8 mouse cellular contexts compared by ENCODE assay signal in genomic region chr11:116138096-116138467, GRCm38 (mm10). TPM values are rescaled to one million over a fixed set of nuclear protein-coding genes. Genes with fewer than 3 reads are reported as not detected.
DNase-seq lines count a peak whose midpoint lies in the region; ATAC-seq and TF ChIP-seq lines count a peak whose summit lies in the region.

No protein-coding gene starts in this region.

- H3K27ac ChIP-seq in kidney, embryonic 15.5 days: peak overlapping the region; percentile 82
- H3K27ac ChIP-seq in bone marrow macrophage, adult 2 months (ENCODE audit: insufficient read depth, low read depth, low read length): peak overlapping the region; percentile 14; the same call in 1 of the 2 replicates
- H3K27ac ChIP-seq in hindbrain, embryonic 15.5 days (replicated peaks): peak overlapping the region; percentile 81
- H3K27ac ChIP-seq in midbrain, embryonic 15.5 days: peak overlapping the region; percentile 76

- ATAC-seq in kidney, embryonic 15.5 days (replicated peaks; ENCODE audit: low FRiP score): 0 out of 2 replicates have a peak, but pooled peaks have one; percentile 8
- ATAC-seq in hindbrain, embryonic 15.5 days (ENCODE audit: low FRiP score, low read depth): no peak
- no peak; the same call in 1 of the 2 replicates for ATAC-seq in midbrain, embryonic 15.5 days (replicated peaks)

- H3K4me2 ChIP-seq in kidney, embryonic 15.5 days: peak overlapping the region; percentile 68
- H3K4me2 ChIP-seq in hindbrain, embryonic 15.5 days: peak overlapping the region; percentile 72
- peak overlapping the region; percentile 73 for H3K4me2 ChIP-seq in midbrain, embryonic 15.5 days

- under 1% methylated on average over 20 of the region's 20 CpGs for WGBS in kidney, embryonic 15.5 days
- under 1% methylated on average over 20 of the region's 20 CpGs for WGBS in hindbrain, embryonic 15.5 days
- WGBS in midbrain, embryonic 15.5 days: under 1% methylated on average over 20 of the region's 20 CpGs

- H3K4me1 ChIP-seq in kidney, embryonic 15.5 days: peaks cover 27% of the 10 kb centered on the region
- peaks cover 15% of the 10 kb centered on the region for H3K4me1 ChIP-seq in bone marrow macrophage, adult 2 months (ENCODE audit: control insufficient read depth, insufficient read depth, low read length)
- peaks cover 15% of the 10 kb centered on the region for H3K4me1 ChIP-seq in hindbrain, embryonic 15.5 days (replicated peaks)
- peaks cover 13% of the 10 kb centered on the region for H3K4me1 ChIP-seq in midbrain, embryonic 15.5 days

- TF ChIP-seq POLR2A in bone marrow macrophage, adult 2 months (IDR thresholded peaks at IDR 0.05; ENCODE audit: borderline replicate concordance, low read depth, low read length): no peak

- no peak for TF ChIP-seq CTCF in bone marrow macrophage, adult 2 months (IDR thresholded peaks at IDR 0.05; ENCODE audit: low read depth, low read length)

- H3K36me3 ChIP-seq in kidney, embryonic 15.5 days: peaks cover 49% of the 10 kb centered on the region
- peaks cover 27% of the 10 kb centered on the region for H3K36me3 ChIP-seq in hindbrain, embryonic 15.5 days
- peaks cover 21% of the 10 kb centered on the region for H3K36me3 ChIP-seq in midbrain, embryonic 15.5 days (replicated peaks)

- intact Hi-C loops in left cerebral cortex, postnatal 14 days (cut with DNase I): no loop called here

- no peaks in the 10 kb centered on the region for H3K27me3 ChIP-seq in kidney, embryonic 15.5 days
- H3K27me3 ChIP-seq in hindbrain, embryonic 15.5 days: no peaks in the 10 kb centered on the region
- H3K27me3 ChIP-seq in midbrain, embryonic 15.5 days (replicated peaks): no peaks in the 10 kb centered on the region

- peak overlapping the region; percentile 88 for H3K9ac ChIP-seq in kidney, embryonic 15.5 days
- peak overlapping the region; percentile 71 for H3K9ac ChIP-seq in hindbrain, embryonic 15.5 days
- peak overlapping the region; percentile 85 for H3K9ac ChIP-seq in midbrain, embryonic 15.5 days

- peak overlapping the region; percentile 98 for H3K4me3 ChIP-seq in kidney, embryonic 15.5 days (replicated peaks)
- peak overlapping the region; percentile 73 for H3K4me3 ChIP-seq in bone marrow macrophage, adult 2 months (ENCODE audit: insufficient read depth, low read length)
- H3K4me3 ChIP-seq in hindbrain, embryonic 15.5 days: peak overlapping the region; percentile 77
- H3K4me3 ChIP-seq in midbrain, embryonic 15.5 days: peak overlapping the region; percentile 91

- H3K9me3 ChIP-seq in kidney, embryonic 15.5 days (replicated peaks): no peaks in the 10 kb centered on the region
- no peaks in the 10 kb centered on the region for H3K9me3 ChIP-seq in hindbrain, embryonic 15.5 days
- no peaks in the 10 kb centered on the region for H3K9me3 ChIP-seq in midbrain, embryonic 15.5 days

- DNase-seq in kidney, postnatal 4 days: no peak
- DNase-seq in frontal cortex, postnatal 10 days (ENCODE audit: low spot score in 2 of 2): no peak
- no peak for DNase-seq in left cerebral cortex, postnatal 14 days (ENCODE audit: low spot score in 2 of 2)
- no peak for DNase-seq in layer of hippocampus, adult 9-10 months (ENCODE audit: low spot score)

RNA-seq across cellular contexts. Expression of gene Mrpl38, which starts 0.6 kb away (rescaled TPM):
- polyA plus RNA-seq in kidney, embryonic 15.5 days (2015; fragmentation: Nextera tagmentation; extraction: Ambion mirVana): 102 and 112 TPM in 2 replicates
- polyA plus RNA-seq in bone marrow macrophage, adult 2 months (2012; ENCODE audit: insufficient read depth, insufficient read length, missing spikeins): 19.2 and 31.8 TPM in 2 replicates
- 86.2 and 89.0 TPM in 2 replicates for polyA plus RNA-seq in hindbrain, embryonic 15.5 days (2015; fragmentation: Nextera tagmentation; extraction: Ambion mirVana)
- polyA plus RNA-seq in midbrain, embryonic 15.5 days (2015; fragmentation: Nextera tagmentation; extraction: Ambion mirVana): 81.7 and 85.1 TPM in 2 replicates
- total RNA-seq in left cerebral cortex, postnatal 14 days (2021): 10 to 100 TPM; 51.1 to 56.1 TPM

RNA-seq across cellular contexts. Expression of gene Trim65, which starts 7.2 kb away (rescaled TPM):
- 4.5 and 5.4 TPM in 2 replicates for polyA plus RNA-seq in kidney, embryonic 15.5 days (2015; fragmentation: Nextera tagmentation; extraction: Ambion mirVana)
- 22.4 and 23.4 TPM in 2 replicates for polyA plus RNA-seq in bone marrow macrophage, adult 2 months (2012; ENCODE audit: insufficient read depth, insufficient read length, missing spikeins)
- 3.0 and 4.0 TPM in 2 replicates for polyA plus RNA-seq in hindbrain, embryonic 15.5 days (2015; fragmentation: Nextera tagmentation; extraction: Ambion mirVana)
- 2.7 and 3.1 TPM in 2 replicates for polyA plus RNA-seq in midbrain, embryonic 15.5 days (2015; fragmentation: Nextera tagmentation; extraction: Ambion mirVana)
- total RNA-seq in left cerebral cortex, postnatal 14 days (2021): 1 to 10 TPM; 5.4 to 7.0 TPM

RNA-seq across cellular contexts. Expression of gene Trim47, which starts 11.1 kb away (rescaled TPM):
- 21.4 and 24.6 TPM in 2 replicates for polyA plus RNA-seq in kidney, embryonic 15.5 days (2015; fragmentation: Nextera tagmentation; extraction: Ambion mirVana)
- polyA plus RNA-seq in bone marrow macrophage, adult 2 months (2012; ENCODE audit: insufficient read depth, insufficient read length, missing spikeins): 32.1 and 38.5 TPM in 2 replicates
- 10.9 and 11.6 TPM in 2 replicates for polyA plus RNA-seq in hindbrain, embryonic 15.5 days (2015; fragmentation: Nextera tagmentation; extraction: Ambion mirVana)
- polyA plus RNA-seq in midbrain, embryonic 15.5 days (2015; fragmentation: Nextera tagmentation; extraction: Ambion mirVana): 10.5 and 12.2 TPM in 2 replicates
- total RNA-seq in left cerebral cortex, postnatal 14 days (2021): 1 to 10 TPM; 8.7 to 9.0 TPM

RNA-seq across cellular contexts. Expression of gene Fbf1, which starts 29.9 kb away (rescaled TPM):
- polyA plus RNA-seq in kidney, embryonic 15.5 days (2015; fragmentation: Nextera tagmentation; extraction: Ambion mirVana): 37.4 and 41.4 TPM in 2 replicates
- 21.1 and 26.4 TPM in 2 replicates for polyA plus RNA-seq in bone marrow macrophage, adult 2 months (2012; ENCODE audit: insufficient read depth, insufficient read length, missing spikeins)
- polyA plus RNA-seq in hindbrain, embryonic 15.5 days (2015; fragmentation: Nextera tagmentation; extraction: Ambion mirVana): 55.7 and 59.0 TPM in 2 replicates
- 69.2 and 78.4 TPM in 2 replicates for polyA plus RNA-seq in midbrain, embryonic 15.5 days (2015; fragmentation: Nextera tagmentation; extraction: Ambion mirVana)
- 10 to 100 TPM; 88.7 to 94.7 TPM for total RNA-seq in left cerebral cortex, postnatal 14 days (2021)

RNA-seq across cellular contexts. Expression of gene Wbp2, which starts 51.3 kb away (rescaled TPM):
- polyA plus RNA-seq in kidney, embryonic 15.5 days (2015; fragmentation: Nextera tagmentation; extraction: Ambion mirVana): 82.1 and 101 TPM in 2 replicates
- polyA plus RNA-seq in bone marrow macrophage, adult 2 months (2012; ENCODE audit: insufficient read depth, insufficient read length, missing spikeins): 134 and 155 TPM in 2 replicates
- 149 and 196 TPM in 2 replicates for polyA plus RNA-seq in hindbrain, embryonic 15.5 days (2015; fragmentation: Nextera tagmentation; extraction: Ambion mirVana)
- polyA plus RNA-seq in midbrain, embryonic 15.5 days (2015; fragmentation: Nextera tagmentation; extraction: Ambion mirVana): 165 and 173 TPM in 2 replicates
- 100 to 1,000 TPM; 278 to 292 TPM for total RNA-seq in left cerebral cortex, postnatal 14 days (2021)

Comparison
In these comparisons a context has a peak if more than half of its experiments do, and no peak if none do; other contexts are left out.
1. H3K27ac ChIP-seq: peak in every context shown above with its lines; median percentile 82 in kidney, embryonic 15.5 days; 81 in hindbrain, embryonic 15.5 days; 76 in midbrain, embryonic 15.5 days; 14 in bone marrow macrophage, adult 2 months.